Mouse (Mus musculus) adrenal gland, adult 10 weeks (tissue): ENCODE results near the gene Antxr2. TPM values are rescaled to one million over a fixed set of nuclear protein-coding genes. Genes with fewer than 3 reads are reported as not detected.

Experiments used
- polyA plus RNA-seq: library from polyadenylated mRNA; stranded (reverse); fragments of 350-450 nt; fragmentation: Illumina TruSeq; extraction: RNeasy Lipid Tissue Mini Kit (QIAGEN cat#74804); gene quantifications from one replicate; pipeline ENCODE4 v1.2.3, GENCODE M21; 2014; ENCODE audit warnings: low read depth, low replicate concordance

Gene Antxr2
- polyA plus RNA-seq = 87.6 TPM

GRCm38 (mm10) chr5:98030902-98031641 is at the start of gene Antxr2:
TSS of gene Antxr2 (minus strand) at chr5:98031043.

Other genes with a start within 250 kb of the Antxr2 start
- gene Prdm8, start 136.2 kb upstream of the Antxr2 start, polyA plus RNA-seq = not detected
- gene Fgf5, start 223.1 kb upstream of the Antxr2 start, polyA plus RNA-seq = 0.23 TPM